Mouse (Mus musculus): Measurements from ENCODE around the gene Lamc2. TPM values are rescaled to one million over a fixed set of nuclear protein-coding genes. Genes with fewer than 3 reads are reported as not detected.

The Lamc2 gene
- total RNA-seq, 4 experiments from 2014 or later, result 8.3 to 10.1 (median 8.7) TPM

- no peak for DNase-seq (ENCODE audit: low spot score in 2 of 2)
Measured at GRCm38 (mm10) chr1:153180160-153180559, 6.1 kb downstream of the Lamc2 start.

- DNase-seq (ENCODE audit: low spot score in 2 of 2), result no peak
Measured at GRCm38 (mm10) chr1:153174801-153175200, 11.4 kb downstream of the Lamc2 start.

DNA sequence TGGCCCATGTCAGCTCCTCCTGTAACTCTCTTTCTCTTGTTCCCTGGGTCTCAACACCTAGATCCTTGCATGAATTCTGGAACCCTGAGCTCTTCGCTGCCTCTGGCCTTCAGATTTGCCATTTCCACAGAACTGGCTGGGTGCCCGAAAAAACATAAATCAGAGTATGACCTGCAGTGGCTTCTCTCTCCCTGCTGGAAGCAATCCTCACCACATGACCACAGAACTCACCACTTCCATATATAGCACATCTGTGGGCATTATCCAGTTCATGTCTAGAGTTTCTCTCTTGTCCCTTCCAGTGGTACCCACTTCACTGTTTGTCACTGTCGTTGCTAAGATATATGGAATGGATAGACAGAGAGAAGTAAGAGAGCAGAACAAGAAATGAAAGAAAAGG, 13.0 kb downstream of the Lamc2 start:
- DNase-seq (ENCODE audit: low spot score in 2 of 2), result no peak

DNA sequence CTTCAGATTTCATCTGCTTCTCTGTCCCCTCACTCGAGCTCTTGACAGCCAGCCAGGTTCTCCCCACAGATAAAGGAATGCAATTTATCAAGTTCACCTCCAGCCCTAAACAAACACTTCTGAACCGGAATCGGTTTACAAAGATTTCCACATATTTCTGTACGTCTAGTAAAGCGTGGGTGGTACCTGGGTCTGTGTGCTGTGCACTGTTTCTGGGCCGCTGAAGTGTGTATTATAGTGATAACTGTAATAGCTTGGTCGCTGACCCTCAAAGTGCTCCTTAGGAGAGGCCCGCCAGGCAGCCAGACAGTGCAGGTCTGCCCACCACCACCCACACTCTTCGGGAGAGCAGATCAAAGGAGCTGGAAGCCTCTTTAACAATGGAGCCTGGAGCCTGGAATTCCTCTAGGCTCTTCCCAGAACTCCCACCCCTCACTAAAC, 13.9 kb downstream of the Lamc2 start:
- no peak for DNase-seq (ENCODE audit: low spot score in 2 of 2)

DNA sequence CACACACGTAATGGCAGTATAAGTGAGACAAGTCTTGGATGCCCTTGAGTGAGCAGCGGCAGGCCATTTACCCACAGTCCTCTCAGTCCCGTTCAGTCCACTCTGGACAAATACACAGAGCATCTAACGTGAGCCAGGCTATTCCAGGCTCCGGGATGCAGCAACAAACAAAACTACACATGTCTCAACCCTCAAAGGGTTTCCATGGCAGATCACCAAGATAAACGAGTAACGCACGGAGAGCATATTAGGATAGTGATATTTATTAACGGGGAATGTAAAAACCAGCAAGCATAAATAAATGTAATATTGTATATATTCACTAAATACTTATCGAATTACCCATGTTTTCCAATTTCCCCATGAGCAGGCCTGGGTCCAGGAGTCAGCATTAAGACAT, 15.2 kb downstream of the Lamc2 start:
- no peak for DNase-seq (ENCODE audit: low spot score in 2 of 2)

GRCm38 (mm10) chr1:153168293-153168692, 18.0 kb downstream of the Lamc2 start:
- DNase-seq (ENCODE audit: low spot score in 2 of 2), result no peak

GRCm38 (mm10) chr1:153163831-153164230, 22.4 kb downstream of the Lamc2 start:
- DNase-seq (ENCODE audit: low spot score in 2 of 2), result no peak

DNA sequence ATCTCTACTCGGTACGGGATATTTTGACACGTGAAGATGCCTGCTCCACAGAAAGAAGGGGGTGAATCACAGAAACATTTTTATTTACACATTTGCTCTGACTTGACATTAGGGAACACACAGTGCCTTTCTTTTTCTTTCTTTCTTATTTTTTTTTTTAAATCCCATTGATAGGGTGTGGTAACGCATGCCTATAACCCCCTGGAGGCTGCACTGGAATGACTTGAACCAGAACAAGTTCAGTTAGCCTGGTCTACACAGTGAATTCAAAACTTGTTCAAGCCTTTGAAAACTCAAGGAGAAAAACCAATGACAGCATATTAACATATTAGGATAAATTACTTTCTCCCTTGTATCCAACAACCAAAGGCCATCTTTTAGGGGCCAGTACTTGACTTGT, 27.1 kb downstream of the Lamc2 start:
- DNase-seq (ENCODE audit: low spot score in 2 of 2), result no peak

DNA sequence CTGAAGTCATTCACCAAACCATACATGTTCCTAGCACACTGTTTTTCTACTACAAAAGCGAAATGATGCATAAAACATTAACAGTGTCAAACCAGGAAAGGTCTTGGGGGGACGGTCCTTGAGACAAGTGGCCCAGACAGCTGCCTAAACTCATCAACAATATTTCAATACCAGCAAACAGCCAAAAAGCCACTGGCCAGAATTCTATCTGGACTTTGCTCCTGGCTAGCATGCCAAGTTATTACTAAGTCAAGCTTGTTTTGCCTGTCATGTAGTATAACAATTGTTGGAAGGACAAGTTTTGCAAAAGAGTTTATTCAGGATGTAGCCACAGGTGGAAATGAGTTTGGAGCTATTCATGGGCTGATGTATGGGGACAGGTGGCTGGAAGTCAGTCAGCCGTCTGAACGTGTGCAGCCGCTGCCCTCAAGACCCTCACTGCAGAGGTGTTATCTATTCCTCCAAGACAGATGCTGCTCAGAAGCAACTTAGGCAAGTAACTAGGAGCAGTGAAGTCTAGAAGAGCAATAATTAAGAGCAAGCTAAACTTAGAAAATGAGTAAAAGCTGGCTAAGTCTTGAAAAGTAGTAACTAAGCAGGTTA, 29.1 kb downstream of the Lamc2 start:
- DNase-seq (ENCODE audit: low spot score in 2 of 2), result no peak

DNA sequence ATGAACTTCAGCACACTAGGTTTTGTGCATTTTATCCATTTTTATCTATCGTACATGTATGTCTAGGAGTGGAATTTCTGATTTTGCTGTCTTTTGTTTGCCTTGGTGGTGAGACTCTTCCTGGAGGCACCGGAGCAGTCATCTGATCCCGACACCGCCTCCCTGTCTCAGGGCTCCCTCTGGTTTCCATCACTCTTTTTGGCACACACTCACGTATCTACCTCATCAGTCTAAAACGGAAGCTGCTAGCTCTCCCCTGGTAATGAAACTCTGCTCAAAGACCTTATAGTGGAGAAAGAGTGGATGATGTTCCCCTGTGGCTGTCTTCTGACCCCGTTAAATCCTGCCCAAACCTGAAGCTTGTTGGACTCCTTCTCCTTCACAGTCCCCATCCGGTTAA, 30.9 kb downstream of the Lamc2 start:
- no peak for DNase-seq (ENCODE audit: low spot score in 2 of 2)

- DNase-seq (ENCODE audit: low spot score in 2 of 2), result no peak
Measured at GRCm38 (mm10) chr1:153153619-153154137, 32.6 kb downstream of the Lamc2 start.

GRCm38 (mm10) chr1:153152594-153152993, 33.7 kb downstream of the Lamc2 start:
- DNase-seq (ENCODE audit: low spot score in 2 of 2), result no peak

- no peak for DNase-seq (ENCODE audit: low spot score in 2 of 2)
Measured at GRCm38 (mm10) chr1:153145791-153146190, 40.5 kb downstream of the Lamc2 start.

DNA sequence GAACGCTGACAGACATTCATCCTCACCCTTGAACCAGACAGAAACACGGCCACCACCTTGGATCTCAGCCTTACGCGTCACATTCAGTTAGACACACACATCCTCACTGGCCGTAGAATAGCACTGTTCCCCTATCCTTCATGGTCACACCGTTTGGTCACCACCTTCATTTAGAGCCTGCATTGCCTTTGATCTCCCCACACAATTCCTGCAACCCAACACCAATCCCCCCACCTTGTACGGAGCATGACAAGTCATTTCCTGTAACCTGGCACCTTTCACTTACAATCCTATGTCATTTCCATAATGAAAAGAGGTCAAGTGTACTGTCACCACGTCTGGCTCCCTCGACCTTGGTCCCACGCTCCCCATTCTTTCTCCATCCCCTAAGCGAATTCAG, 42.2 kb downstream of the Lamc2 start:
- DNase-seq (ENCODE audit: low spot score in 2 of 2), result no peak

- no peak for DNase-seq (ENCODE audit: low spot score in 2 of 2)
Measured at GRCm38 (mm10) chr1:153140747-153141228, 45.5 kb downstream of the Lamc2 start.

DNA sequence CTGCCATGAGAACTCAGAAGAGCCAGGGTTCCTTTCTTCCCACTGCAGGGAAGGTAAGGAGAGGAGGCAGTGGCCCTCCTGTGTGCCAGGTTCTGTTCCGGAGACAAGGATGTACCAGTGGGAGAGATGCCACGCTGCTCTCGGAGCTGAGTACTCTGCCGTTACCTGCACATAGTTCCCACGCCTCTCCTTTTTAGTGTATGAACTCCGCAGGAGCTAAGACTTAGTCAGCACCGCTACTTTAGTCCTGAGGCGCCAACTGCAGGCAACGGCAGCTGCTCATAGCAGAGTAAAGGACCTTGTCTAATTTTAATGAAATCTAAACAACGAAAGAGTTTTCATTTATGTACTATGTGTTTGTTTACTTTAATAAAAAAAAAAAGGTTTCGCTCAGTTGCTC, 46.0 kb downstream of the Lamc2 start:
- no peak for DNase-seq (ENCODE audit: low spot score in 2 of 2)

DNA sequence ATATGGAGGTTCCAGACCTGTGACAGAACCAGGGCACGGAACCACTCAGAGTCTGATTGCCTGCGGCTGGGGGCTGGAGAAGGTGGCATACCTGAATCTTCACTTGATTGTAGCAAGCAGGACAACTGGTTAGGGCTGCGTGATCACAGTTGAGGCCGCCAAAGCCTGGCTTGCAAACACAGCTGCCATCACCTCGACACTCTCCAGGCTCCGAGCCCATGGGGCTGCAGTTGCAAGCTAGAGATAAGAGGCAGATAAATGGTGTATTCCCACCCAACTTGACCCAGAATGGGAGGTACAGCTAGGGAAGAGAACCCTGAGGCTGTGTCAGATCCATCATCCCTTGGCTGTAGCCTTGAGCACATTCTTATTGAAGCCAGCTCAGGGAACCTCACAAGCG, 46.6 kb downstream of the Lamc2 start:
- DNase-seq (ENCODE audit: low spot score in 2 of 2), result no peak

- DNase-seq (ENCODE audit: low spot score in 2 of 2), result no peak
Measured at GRCm38 (mm10) chr1:153138486-153138885, 47.8 kb downstream of the Lamc2 start.

DNA sequence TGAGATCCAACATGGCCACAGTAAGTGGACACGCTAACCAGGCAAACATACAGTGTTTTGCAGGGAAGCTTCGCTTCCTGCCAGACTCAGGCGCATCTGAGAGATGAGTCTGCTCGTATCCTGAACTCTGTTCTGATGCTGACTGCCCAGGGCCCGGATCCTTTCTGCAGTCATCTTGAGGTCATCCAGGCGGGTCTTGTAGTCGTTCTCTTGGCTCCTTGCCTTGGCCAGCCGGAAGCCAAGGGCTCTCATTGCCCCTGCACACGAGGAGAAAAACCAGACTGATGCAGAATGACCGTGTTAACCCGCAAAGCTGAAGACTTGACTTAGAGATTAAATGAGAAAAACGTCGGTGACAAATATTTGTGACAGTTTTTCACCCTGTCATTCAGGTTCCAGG, 49.6 kb downstream of the Lamc2 start:
- DNase-seq (ENCODE audit: low spot score in 2 of 2), result no peak

GRCm38 (mm10) chr1:153133865-153134781, 52.1 kb downstream of the Lamc2 start:
- DNase-seq (ENCODE audit: low spot score in 2 of 2), result no peak

- no peak for DNase-seq (ENCODE audit: low spot score in 2 of 2)
Measured at GRCm38 (mm10) chr1:153129992-153130713, 56.1 kb downstream of the Lamc2 start.

- no peak for DNase-seq (ENCODE audit: low spot score in 2 of 2)
Measured at GRCm38 (mm10) chr1:153128780-153129179, 57.5 kb downstream of the Lamc2 start.

Data from left cerebral cortex, adult 8-10 months (tissue).